Mouse (Mus musculus): Measurements from ENCODE around the gene Cacng7. TPM values are rescaled to one million over a fixed set of nuclear protein-coding genes. Genes with fewer than 3 reads are reported as not detected.

Cacng7 gene
- total RNA-seq, 1 experiment: 14.4 TPM

DNA sequence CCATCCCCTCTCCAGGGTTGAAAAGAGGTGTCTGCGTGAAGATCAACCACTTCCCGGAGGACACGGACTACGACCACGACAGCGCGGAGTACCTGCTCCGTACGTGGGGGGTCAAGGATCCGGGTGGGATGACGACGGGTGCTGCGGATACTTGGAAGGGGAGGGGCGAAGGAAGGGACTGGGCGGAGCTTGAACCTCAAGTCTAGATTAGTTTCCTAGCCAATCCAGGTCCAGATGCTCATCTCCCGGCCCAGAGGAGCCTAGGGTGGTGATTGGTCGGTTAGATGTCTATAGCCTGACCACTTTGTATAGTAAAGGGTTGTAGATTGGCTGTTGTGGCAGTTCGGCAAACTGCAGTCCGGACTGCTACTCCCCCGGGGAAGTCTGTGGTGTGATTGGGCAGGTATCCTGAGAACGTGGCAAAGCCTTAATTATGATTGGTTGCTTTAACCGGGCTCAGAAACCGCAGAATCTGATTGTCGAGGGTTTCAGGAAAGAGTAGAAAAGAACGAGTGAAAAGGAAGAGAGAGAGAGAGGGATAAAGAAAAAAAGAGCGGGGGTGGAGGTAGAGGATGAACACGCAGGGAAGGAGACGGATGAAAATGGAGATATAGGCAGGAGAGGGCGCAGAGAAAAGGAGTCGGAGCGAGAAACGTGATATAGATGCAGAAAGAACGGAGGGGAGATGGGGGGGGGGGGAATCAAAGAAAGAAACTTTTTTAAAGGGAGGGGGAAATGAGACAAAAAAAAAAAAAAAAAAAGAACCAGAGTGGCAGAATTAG, 78.6 kb downstream of the Cacng7 start:
- no peaks in the 10 kb centered on the region for H3K36me3 ChIP-seq (ENCODE audit: control insufficient read depth, insufficient read depth, low read length, poor library complexity, severe bottlenecking)

DNA sequence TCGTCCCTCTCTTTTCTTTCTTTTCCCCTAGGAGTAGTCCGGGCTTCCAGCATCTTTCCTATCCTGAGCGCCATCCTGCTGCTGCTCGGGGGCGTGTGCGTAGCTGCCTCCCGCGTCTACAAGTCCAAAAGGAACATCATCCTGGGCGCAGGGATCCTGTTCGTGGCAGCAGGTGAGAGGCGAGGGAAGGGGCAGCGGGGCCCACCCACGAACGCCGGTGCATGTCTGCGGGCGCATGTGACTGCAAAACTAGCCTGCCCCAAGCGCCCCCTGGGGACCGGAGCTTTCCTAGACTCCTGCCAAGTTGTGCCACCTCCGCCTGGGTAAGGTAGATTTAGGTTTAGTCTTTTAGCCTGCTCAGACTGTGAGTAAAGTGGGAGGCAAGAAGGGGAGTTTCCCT, 79.3 kb downstream of the Cacng7 start:
- DNase-seq (ENCODE audit: low read depth, low spot score): no peak

More for the DNA sequence above, 78.6 kb downstream of the Cacng7 start:
- H3K9me3 ChIP-seq (ENCODE audit: control insufficient read depth, insufficient read depth, low read depth, low read length): no peaks in the 10 kb centered on the region
- in situ Hi-C loops (cut with MboI; ENCODE audit: low sequenced_read_pairs in 2 of 2, unreplicated experiment in 2 of 2): no loop called here
- peak; percentile 80 for TF ChIP-seq CHD2 (IDR thresholded peaks at IDR 0.05; ENCODE audit: low read depth, low read length)
- TF ChIP-seq ZNF384 (IDR thresholded peaks at IDR 0.05; ENCODE audit: low read depth, low read length): 0 out of 2 replicates have a peak, but pooled peaks have one; percentile 16
- no peak for TF ChIP-seq ZC3H11A (IDR thresholded peaks at IDR 0.05; ENCODE audit: borderline replicate concordance, low read depth, low read length)
- no peak for TF ChIP-seq MAFK (IDR thresholded peaks at IDR 0.05; ENCODE audit: insufficient read depth, low read depth, low read length)
- TF ChIP-seq HCFC1 (IDR thresholded peaks at IDR 0.05; ENCODE audit: borderline replicate concordance, insufficient read depth, low read length): no peak; the same call in 1 of the 2 replicates
- H3K27ac ChIP-seq (ENCODE audit: insufficient read depth, low read depth, low read length, poor library complexity, severe bottlenecking): peak overlapping the region; percentile 84
- H3K9ac ChIP-seq (ENCODE audit: insufficient read depth, low read depth, low read length, poor library complexity, severe bottlenecking): peak overlapping the region; percentile 90
- H3K4me3 ChIP-seq (ENCODE audit: insufficient read depth in 1 of 2, low read depth in 1 of 2, low read length in 2 of 2, poor library complexity in 1 of 2, severe bottlenecking in 1 of 2): peak overlapping the region; percentile 94 to 98
- peaks cover 5 to 15% of the 10 kb centered on the region in 2 experiments; a peak in 2 of 4 replicates for H3K4me1 ChIP-seq (ENCODE audit: control insufficient read depth in 2 of 2, insufficient read depth in 2 of 2, low read length in 2 of 2, poor library complexity in 1 of 2)
- DNase-seq (ENCODE audit: low read depth, low spot score): peak; percentile 99

DNA sequence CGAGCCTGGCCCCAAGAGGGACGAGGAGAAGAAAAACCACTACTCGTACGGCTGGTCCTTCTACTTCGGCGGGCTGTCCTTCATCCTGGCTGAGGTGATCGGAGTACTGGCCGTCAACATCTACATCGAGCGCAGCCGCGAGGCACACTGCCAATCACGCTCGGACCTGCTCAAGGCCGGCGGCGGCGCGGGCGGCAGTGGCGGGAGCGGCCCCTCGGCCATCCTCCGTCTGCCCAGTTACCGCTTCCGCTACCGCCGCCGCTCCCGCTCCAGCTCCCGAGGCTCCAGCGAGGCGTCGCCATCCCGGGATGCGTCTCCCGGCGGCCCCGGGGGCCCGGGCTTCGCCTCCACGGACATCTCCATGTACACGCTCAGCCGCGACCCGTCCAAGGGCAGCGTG, 82.1 kb downstream of the Cacng7 start:
- Histone ChIP-seq H3K36me3 (ENCODE audit: control insufficient read depth, insufficient read depth, low read length, poor library complexity, severe bottlenecking) (no peaks in the 10 kb centered on the region), H3K9ac (ENCODE audit: insufficient read depth, low read depth, low read length, poor library complexity, severe bottlenecking) (peak overlapping the region; percentile 74), H3K9me3 (ENCODE audit: control insufficient read depth, insufficient read depth, low read depth, low read length) (no peaks in the 10 kb centered on the region), H3K27ac (ENCODE audit: insufficient read depth, low read depth, low read length, poor library complexity, severe bottlenecking) (no peak overlapping the region), H3K4me3 (ENCODE audit: insufficient read depth in 1 of 2, low read depth in 1 of 2, low read length in 2 of 2, poor library complexity in 1 of 2, severe bottlenecking in 1 of 2) (peak overlapping the region; percentile 63 to 77), H3K4me1 (ENCODE audit: control insufficient read depth in 2 of 2, insufficient read depth in 2 of 2, low read length in 2 of 2, poor library complexity in 1 of 2) (peaks cover 5 to 15% of the 10 kb centered on the region in 2 experiments; a peak in 2 of 4 replicates)
- in situ Hi-C loops (cut with MboI; ENCODE audit: low sequenced_read_pairs in 2 of 2, unreplicated experiment in 2 of 2): no loop called here
- DNase-seq (ENCODE audit: low read depth, low spot score): no peak
- no peak for TF ChIP-seq MAFK (IDR thresholded peaks at IDR 0.05; ENCODE audit: insufficient read depth, low read depth, low read length)
- no peak for TF ChIP-seq CHD2 (IDR thresholded peaks at IDR 0.05; ENCODE audit: low read depth, low read length)
- TF ChIP-seq ZNF384 (IDR thresholded peaks at IDR 0.05; ENCODE audit: low read depth, low read length): no peak

More for the DNA sequence above, 79.3 kb downstream of the Cacng7 start:
- Histone ChIP-seq H3K27ac (ENCODE audit: insufficient read depth, low read depth, low read length, poor library complexity, severe bottlenecking) (no peak overlapping the region), H3K9ac (ENCODE audit: insufficient read depth, low read depth, low read length, poor library complexity, severe bottlenecking) (peak overlapping the region; percentile 67), H3K9me3 (ENCODE audit: control insufficient read depth, insufficient read depth, low read depth, low read length) (no peaks in the 10 kb centered on the region), H3K4me1 (ENCODE audit: control insufficient read depth in 2 of 2, insufficient read depth in 2 of 2, low read length in 2 of 2, poor library complexity in 1 of 2) (peaks cover 5 to 16% of the 10 kb centered on the region in 2 experiments; a peak in 2 of 4 replicates), H3K36me3 (ENCODE audit: control insufficient read depth, insufficient read depth, low read length, poor library complexity, severe bottlenecking) (no peaks in the 10 kb centered on the region), H3K4me3 (ENCODE audit: insufficient read depth in 1 of 2, low read depth in 1 of 2, low read length in 2 of 2, poor library complexity in 1 of 2, severe bottlenecking in 1 of 2) (peak overlapping the region; percentile 66 to 98)
- TF ChIP-seq ZNF384 (IDR thresholded peaks at IDR 0.05; ENCODE audit: low read depth, low read length) (no peak), HCFC1 (IDR thresholded peaks at IDR 0.05; ENCODE audit: borderline replicate concordance, insufficient read depth, low read length) (0 out of 2 replicates have a peak, but pooled peaks have one; percentile 22)
- in situ Hi-C loops (cut with MboI; ENCODE audit: low sequenced_read_pairs in 2 of 2, unreplicated experiment in 2 of 2): no loop called here

DNA sequence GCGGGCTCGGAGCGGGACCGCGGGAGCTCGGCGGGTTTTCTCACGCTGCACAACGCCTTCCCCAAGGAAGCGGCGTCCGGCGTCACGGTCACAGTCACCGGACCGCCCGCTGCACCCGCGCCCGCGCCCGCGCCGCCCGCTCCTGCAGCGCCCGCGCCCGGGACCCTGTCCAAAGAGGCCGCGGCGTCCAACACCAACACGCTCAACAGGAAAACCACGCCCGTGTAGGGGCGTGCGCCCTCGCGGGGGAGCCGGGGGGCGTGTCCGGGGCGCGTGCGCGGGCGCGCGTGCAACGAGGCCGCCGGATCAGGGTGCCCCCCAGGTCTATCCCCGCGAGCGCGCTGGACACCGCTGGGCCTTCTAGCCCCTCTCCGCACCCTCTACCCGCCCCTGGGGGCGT, 82.6 kb downstream of the Cacng7 start:
- no peak overlapping the region for H3K27ac ChIP-seq (ENCODE audit: insufficient read depth, low read depth, low read length, poor library complexity, severe bottlenecking)
- H3K9me3 ChIP-seq (ENCODE audit: control insufficient read depth, insufficient read depth, low read depth, low read length): no peaks in the 10 kb centered on the region
- H3K4me1 ChIP-seq (ENCODE audit: control insufficient read depth in 2 of 2, insufficient read depth in 2 of 2, low read length in 2 of 2, poor library complexity in 1 of 2): peaks cover 3 to 16% of the 10 kb centered on the region in 2 experiments; a peak in 2 of 4 replicates
- no peak for DNase-seq (ENCODE audit: low read depth, low spot score)
- no peak for TF ChIP-seq ZC3H11A (IDR thresholded peaks at IDR 0.05; ENCODE audit: borderline replicate concordance, low read depth, low read length)
- no peak for TF ChIP-seq HCFC1 (IDR thresholded peaks at IDR 0.05; ENCODE audit: borderline replicate concordance, insufficient read depth, low read length)
- TF ChIP-seq MAFK (IDR thresholded peaks at IDR 0.05; ENCODE audit: insufficient read depth, low read depth, low read length): no peak
- no peak for TF ChIP-seq ZNF384 (IDR thresholded peaks at IDR 0.05; ENCODE audit: low read depth, low read length)
- TF ChIP-seq CHD2 (IDR thresholded peaks at IDR 0.05; ENCODE audit: low read depth, low read length): no peak
- in situ Hi-C loops (cut with MboI; ENCODE audit: low sequenced_read_pairs in 2 of 2, unreplicated experiment in 2 of 2): no loop called here
- H3K9ac ChIP-seq (ENCODE audit: insufficient read depth, low read depth, low read length, poor library complexity, severe bottlenecking): peak overlapping the region; percentile 74
- peak overlapping the region; percentile 65 to 77; a peak in 3 of 4 replicates for H3K4me3 ChIP-seq (ENCODE audit: insufficient read depth in 1 of 2, low read depth in 1 of 2, low read length in 2 of 2, poor library complexity in 1 of 2, severe bottlenecking in 1 of 2)
- H3K36me3 ChIP-seq (ENCODE audit: control insufficient read depth, insufficient read depth, low read length, poor library complexity, severe bottlenecking): no peaks in the 10 kb centered on the region

Other genes with a start within 250 kb of the Cacng7 start
- gene AU018091, start 163.8 kb upstream of the Cacng7 start, total RNA-seq (2012; rRNA removed): 198 and 373 TPM in 2 replicates
- 3.7 and 8.0 TPM in 2 replicates for gene Nlrp12, start 83.2 kb upstream of the Cacng7 start, total RNA-seq (2012; rRNA removed)
- 80.8 and 84.1 TPM in 2 replicates for gene Myadm, start 43.9 kb upstream of the Cacng7 start, total RNA-seq (2012; rRNA removed)
- 6.6 and 7.3 TPM in 2 replicates for gene Prkcg, start 43.8 kb upstream of the Cacng7 start, total RNA-seq (2012; rRNA removed)
- gene Cacng8, start 57.7 kb downstream of the Cacng7 start, total RNA-seq (2012; rRNA removed): 7.8 and 9.8 TPM in 2 replicates
- gene Cacng6, start 91.2 kb downstream of the Cacng7 start, total RNA-seq (2012; rRNA removed): 5.8 and 6.1 TPM in 2 replicates
- 0.85 and 1.6 TPM in 2 replicates for gene Tarm1, start 169.7 kb downstream of the Cacng7 start, total RNA-seq (2012; rRNA removed)